Mouse (Mus musculus): ENCODE results near the gene Trmt1. TPM values are rescaled to one million over a fixed set of nuclear protein-coding genes. Genes with fewer than 3 reads are reported as not detected.

Gene Trmt1
- polyA plus RNA-seq, 1 experiment from 2014 or later = 56.1 TPM

DNA sequence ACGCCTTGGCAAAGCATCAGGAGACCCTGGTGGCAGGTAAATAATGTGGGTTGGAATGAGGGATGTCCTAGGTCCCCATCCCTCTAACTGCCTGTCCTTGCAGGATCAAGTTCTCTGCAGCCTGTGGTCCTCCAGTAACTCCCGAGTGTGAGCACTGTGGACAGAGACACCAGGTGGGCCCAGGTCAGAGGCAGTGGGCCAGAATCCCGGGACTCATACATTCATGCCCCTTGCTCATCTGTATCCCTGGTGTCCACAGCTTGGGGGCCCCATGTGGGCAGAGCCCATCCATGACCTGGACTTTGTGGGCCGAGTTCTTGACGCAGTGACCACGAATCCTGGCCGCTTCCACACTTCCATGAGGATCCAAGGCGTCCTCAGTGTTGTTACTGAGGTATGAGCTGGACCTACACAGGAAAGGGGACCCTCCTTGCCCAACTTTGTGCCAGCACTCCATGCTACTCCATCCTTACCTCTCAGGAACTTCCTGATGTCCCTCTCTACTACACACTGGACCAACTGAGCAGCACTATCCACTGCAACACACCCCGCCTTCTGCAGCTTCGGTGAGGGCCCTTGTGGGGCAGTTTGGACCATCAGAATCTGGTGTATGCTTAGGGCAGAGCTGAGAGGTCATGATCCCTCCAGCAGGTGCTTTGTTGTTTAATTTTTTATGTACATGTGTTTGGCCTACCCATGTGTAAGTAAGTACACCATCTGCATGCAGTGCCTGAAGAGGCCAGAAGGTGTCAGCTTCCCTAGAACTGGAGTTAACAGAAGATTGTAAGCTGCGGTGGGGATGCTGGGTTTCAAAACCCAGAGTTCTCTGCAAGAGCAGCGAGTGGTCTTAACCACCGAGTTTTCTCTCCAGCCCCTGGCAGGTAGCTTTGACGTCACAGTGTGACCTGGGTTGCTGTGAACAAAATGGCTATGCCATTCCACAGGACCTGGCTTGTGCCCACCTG, 11.3 kb downstream of the Trmt1 start:
- H3K27me3 ChIP-seq (ENCODE audit: insufficient read depth, low read length) = 0 out of 2 replicates have a peak, but pooled peaks cover 7% of the 10 kb centered on the region
- no peaks in the 10 kb centered on the region for H3K9me3 ChIP-seq (replicated peaks; ENCODE audit: low read length)
- DNase-seq (ENCODE audit: low spot score) (peak; percentile 67), ATAC-seq (replicated peaks; ENCODE audit: low FRiP score, low read depth) (no peak)
- 85% methylated on average over 14 of the region's 14 CpGs for WGBS
- H3K4me3 ChIP-seq (replicated peaks; ENCODE audit: low read depth, low read length) = no peak overlapping the region
- no peak overlapping the region for H3K4me2 ChIP-seq (ENCODE audit: low read length)
- peaks cover 41% of the 10 kb centered on the region; the same call in 1 of the 2 replicates for H3K36me3 ChIP-seq (ENCODE audit: insufficient read depth, low read length)
- H3K4me1 ChIP-seq (replicated peaks; ENCODE audit: insufficient read depth, low read length) = no peaks in the 10 kb centered on the region
- peak; percentile 71 for TF ChIP-seq CTCF (IDR thresholded peaks at IDR 0.05; ENCODE audit: low read depth)
- H3K27ac ChIP-seq = no peak overlapping the region
- no peak overlapping the region for H3K9ac ChIP-seq (ENCODE audit: low read depth, low read length)

DNA sequence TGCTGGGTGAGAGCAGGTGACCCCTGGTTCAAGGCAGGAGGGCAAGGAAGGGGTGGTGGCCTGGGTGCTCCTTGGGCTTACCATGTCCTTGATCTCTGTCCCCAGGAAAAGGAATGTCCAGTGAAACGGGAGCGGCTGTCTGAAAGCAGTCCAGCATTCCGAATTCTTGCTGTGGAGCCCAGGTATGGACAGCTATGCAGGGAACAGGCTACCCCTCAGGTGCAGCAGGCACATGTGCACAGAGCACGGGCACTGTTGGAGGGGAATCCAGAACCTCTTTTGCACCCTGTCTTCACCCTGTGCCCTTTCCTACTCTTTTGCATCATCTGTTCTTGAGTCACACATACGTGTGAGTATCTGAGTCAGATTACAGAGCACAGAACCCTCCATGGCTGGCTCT, 12.2 kb downstream of the Trmt1 start:
- DNase-seq (ENCODE audit: low spot score) = no peak
- no peak overlapping the region for H3K4me3 ChIP-seq (replicated peaks; ENCODE audit: low read depth, low read length)
- H3K27ac ChIP-seq = no peak overlapping the region
- H3K9me3 ChIP-seq (replicated peaks; ENCODE audit: low read length) = no peaks in the 10 kb centered on the region
- peaks cover 13% of the 10 kb centered on the region; the same call in 1 of the 2 replicates for H3K27me3 ChIP-seq (ENCODE audit: insufficient read depth, low read length)
- 95% methylated on average over 5 of the region's 5 CpGs for WGBS
- no peak overlapping the region for H3K4me2 ChIP-seq (ENCODE audit: low read length)
- no peak for TF ChIP-seq CTCF (IDR thresholded peaks at IDR 0.05; ENCODE audit: low read depth)
- peaks cover 33% of the 10 kb centered on the region; the same call in 1 of the 2 replicates for H3K36me3 ChIP-seq (ENCODE audit: insufficient read depth, low read length)
- no peak for ATAC-seq (replicated peaks; ENCODE audit: low FRiP score, low read depth)
- H3K9ac ChIP-seq (ENCODE audit: low read depth, low read length) = no peak overlapping the region
- no peaks in the 10 kb centered on the region for H3K4me1 ChIP-seq (replicated peaks; ENCODE audit: insufficient read depth, low read length)

DNA sequence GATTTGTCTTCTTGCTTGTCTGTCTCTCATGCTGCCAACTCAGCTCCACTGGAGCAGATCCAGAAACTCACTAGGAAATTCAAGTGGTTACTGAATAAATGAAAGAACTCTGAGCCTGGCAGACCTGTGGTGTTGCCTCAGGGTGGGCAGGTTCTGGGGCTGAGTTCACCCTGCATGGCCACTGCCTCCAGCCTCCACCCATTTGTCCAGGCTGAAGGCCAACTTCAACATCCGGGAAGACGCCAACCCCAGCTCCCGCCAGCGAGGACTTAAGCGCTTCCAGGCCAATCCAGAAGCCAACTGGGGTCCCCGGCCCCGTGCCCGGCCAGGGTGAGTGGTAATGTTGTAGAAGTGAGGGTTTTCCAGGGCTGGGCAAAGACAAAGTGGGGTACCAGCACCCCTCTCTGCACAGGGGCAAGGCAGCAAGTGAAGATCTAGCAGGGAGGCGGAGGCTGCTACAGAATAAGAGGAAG, 12.9 kb downstream of the Trmt1 start:
- no peak for ATAC-seq (replicated peaks; ENCODE audit: low FRiP score, low read depth)
- H3K36me3 ChIP-seq (ENCODE audit: insufficient read depth, low read length) = peaks cover 27% of the 10 kb centered on the region; the same call in 1 of the 2 replicates
- no peaks in the 10 kb centered on the region for H3K9me3 ChIP-seq (replicated peaks; ENCODE audit: low read length)
- TF ChIP-seq CTCF (IDR thresholded peaks at IDR 0.05; ENCODE audit: low read depth) = no peak
- no peak overlapping the region for H3K4me3 ChIP-seq (replicated peaks; ENCODE audit: low read depth, low read length)
- peak overlapping the region; percentile 31 for H3K27ac ChIP-seq
- peaks cover 2% of the 10 kb centered on the region; the same call in 1 of the 2 replicates for H3K4me1 ChIP-seq (replicated peaks; ENCODE audit: insufficient read depth, low read length)
- DNase-seq (ENCODE audit: low spot score) = no peak
- H3K9ac ChIP-seq (ENCODE audit: low read depth, low read length) = no peak overlapping the region
- H3K4me2 ChIP-seq (ENCODE audit: low read length) = no peak overlapping the region
- 83% methylated on average over 9 of the region's 9 CpGs for WGBS
- H3K27me3 ChIP-seq (ENCODE audit: insufficient read depth, low read length) = peaks cover 18% of the 10 kb centered on the region; the same call in 1 of the 2 replicates

DNA sequence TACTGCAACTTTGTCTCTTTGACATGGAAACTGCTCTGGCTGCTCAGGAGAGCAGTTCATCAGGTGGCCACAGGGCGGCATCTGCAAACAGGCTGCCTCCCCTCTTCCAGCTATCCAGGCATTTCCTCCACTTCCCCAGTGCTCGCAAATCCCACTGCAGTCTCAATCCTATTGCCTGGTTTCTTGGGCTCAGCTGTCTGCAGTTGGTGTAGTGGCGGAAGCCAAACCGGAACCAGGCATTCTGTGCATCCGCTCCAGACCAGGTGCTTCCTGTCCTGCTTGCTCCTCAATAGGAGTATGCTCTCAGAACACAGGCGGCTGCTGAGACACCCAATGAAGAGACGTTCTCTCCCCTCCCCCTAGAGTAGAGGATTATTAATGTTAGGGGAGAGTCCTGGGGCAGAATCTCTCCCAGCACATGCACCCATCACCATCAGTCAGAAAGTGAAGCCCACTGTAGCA, 13.8 kb downstream of the Trmt1 start:
- Histone ChIP-seq H3K9me3 (replicated peaks; ENCODE audit: low read length) (no peaks in the 10 kb centered on the region), H3K9ac (ENCODE audit: low read depth, low read length) (no peak overlapping the region), H3K36me3 (ENCODE audit: insufficient read depth, low read length) (peaks cover 24% of the 10 kb centered on the region; the same call in 1 of the 2 replicates), H3K4me2 (ENCODE audit: low read length) (no peak overlapping the region), H3K4me1 (replicated peaks; ENCODE audit: insufficient read depth, low read length) (peaks cover 6% of the 10 kb centered on the region; the same call in 1 of the 2 replicates), H3K4me3 (replicated peaks; ENCODE audit: low read depth, low read length) (no peak overlapping the region), H3K27ac (peak overlapping the region; percentile 63; the same call in 1 of the 2 replicates), H3K27me3 (ENCODE audit: insufficient read depth, low read length) (peaks cover 20% of the 10 kb centered on the region; the same call in 1 of the 2 replicates)
- DNase-seq (ENCODE audit: low spot score) (peak; percentile 88), ATAC-seq (replicated peaks; ENCODE audit: low FRiP score, low read depth) (0 out of 2 replicates have a peak, but pooled peaks have one; percentile 7)
- TF ChIP-seq CTCF (IDR thresholded peaks at IDR 0.05; ENCODE audit: low read depth) = peak; percentile 77
- WGBS = 59% methylated on average over 7 of the region's 7 CpGs

DNA sequence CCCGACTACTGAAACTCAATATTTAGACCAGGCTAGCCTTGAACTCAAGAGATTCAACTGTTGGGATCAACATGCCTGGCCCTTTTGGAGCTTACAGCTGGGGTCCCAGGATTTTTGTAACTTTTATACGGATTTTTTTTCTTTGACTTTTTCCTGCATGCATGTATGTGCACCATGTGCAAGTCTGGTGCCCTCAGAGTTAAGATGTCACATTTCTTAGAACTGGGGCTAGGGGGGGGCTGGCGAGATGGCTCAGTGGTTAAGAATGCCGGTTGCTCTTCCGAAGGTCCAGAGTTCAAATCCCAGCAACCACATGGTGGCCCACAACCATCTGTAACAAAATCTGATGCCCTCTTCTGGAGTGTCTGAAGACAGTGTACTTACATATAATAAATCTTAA, 14.4 kb downstream of the Trmt1 start:
- DNase-seq (ENCODE audit: low spot score) = no peak
- H3K36me3 ChIP-seq (ENCODE audit: insufficient read depth, low read length) = 0 out of 2 replicates have a peak, but pooled peaks cover 18% of the 10 kb centered on the region
- peaks cover 26% of the 10 kb centered on the region; the same call in 1 of the 2 replicates for H3K27me3 ChIP-seq (ENCODE audit: insufficient read depth, low read length)
- 82% methylated on average over 5 of the region's 5 CpGs for WGBS
- H3K9ac ChIP-seq (ENCODE audit: low read depth, low read length) = no peak overlapping the region
- no peak overlapping the region for H3K4me3 ChIP-seq (replicated peaks; ENCODE audit: low read depth, low read length)
- H3K27ac ChIP-seq = peak overlapping the region; percentile 63
- H3K9me3 ChIP-seq (replicated peaks; ENCODE audit: low read length) = no peaks in the 10 kb centered on the region
- TF ChIP-seq CTCF (IDR thresholded peaks at IDR 0.05; ENCODE audit: low read depth) = no peak
- H3K4me2 ChIP-seq (ENCODE audit: low read length) = no peak overlapping the region
- no peak for ATAC-seq (replicated peaks; ENCODE audit: low FRiP score, low read depth)
- peaks cover 6% of the 10 kb centered on the region for H3K4me1 ChIP-seq (replicated peaks; ENCODE audit: insufficient read depth, low read length)
